In the genomic region with DNA sequence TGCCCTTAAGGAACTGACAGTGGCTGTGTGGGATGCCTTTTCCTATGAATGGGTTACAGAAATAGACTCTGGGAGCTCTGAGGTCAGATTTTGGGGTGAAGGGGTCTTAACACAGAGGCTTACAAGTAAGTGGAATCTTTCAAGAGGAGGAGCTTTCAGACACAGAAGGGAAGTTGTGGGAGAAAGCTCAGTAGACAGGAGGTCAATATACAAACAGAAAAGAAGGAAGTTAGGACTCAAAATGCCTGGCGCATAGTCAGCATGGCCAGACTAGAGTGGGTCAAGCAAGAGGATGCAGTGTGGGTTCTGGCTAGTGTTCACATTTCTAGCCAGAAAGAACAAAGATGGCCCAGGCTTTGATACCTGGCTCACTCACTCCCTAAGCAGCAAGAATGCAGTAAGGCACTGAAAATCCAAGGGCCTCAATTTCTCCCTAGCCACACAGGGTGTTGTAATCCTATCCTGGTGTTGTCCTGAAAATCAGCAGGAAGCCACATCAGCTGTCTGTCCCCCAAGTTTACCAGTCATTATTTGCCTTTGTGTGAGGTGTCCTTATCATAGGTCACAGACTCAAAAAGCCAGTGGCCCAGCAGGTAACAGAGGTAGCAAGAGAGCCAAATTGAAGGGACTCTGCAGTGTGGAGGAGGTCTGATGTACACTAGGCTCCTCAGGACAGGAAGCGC, we compare ENCODE assay signal across 18 mouse cellular contexts.
DNase-seq lines count a peak whose midpoint lies in the region; ATAC-seq and TF ChIP-seq lines count a peak whose summit lies in the region.
"Had no signal": no experiment of that assay in that cellular context is flagged by ENCODE, and none has a peak within 500 bp of the region (broad histone marks: within the 10 kb centered on the region; RNA-seq: fewer than 3 reads in every experiment).

No protein-coding gene starts in this region.

- H3K27me3 ChIP-seq in kidney, embryonic 14.5 days (ENCODE audit: control insufficient read depth, insufficient read depth, low read length) = no peaks in the 10 kb centered on the region
- H3K27me3 ChIP-seq in liver, postnatal 0 days (ENCODE audit: insufficient read depth, low read length) = no peaks in the 10 kb centered on the region
- H3K27me3 ChIP-seq: forebrain, embryonic 13.5 days; heart, embryonic 15.5 days had no signal

- WGBS in kidney, embryonic 14.5 days = 91% methylated on average over 2 of the region's 2 CpGs
- 58% methylated on average over 2 of the region's 2 CpGs for WGBS in liver, postnatal 0 days (ENCODE audit: insufficient replicate concordance)

- no peak overlapping the region for H3K27ac ChIP-seq in kidney, embryonic 14.5 days (ENCODE audit: low read depth, low read length)
- peak overlapping the region; percentile 90 for H3K27ac ChIP-seq in liver, postnatal 0 days (ENCODE audit: low read depth)
- H3K27ac ChIP-seq: forebrain, embryonic 13.5 days; gastrocnemius, adult 2 months; heart, adult 2 months; heart, embryonic 15.5 days; hindbrain, embryonic 10.5 days; hindbrain, embryonic 14.5 days had no signal

- TF ChIP-seq CTCF in liver, postnatal 0 days (IDR thresholded peaks at IDR 0.05; ENCODE audit: low read depth) = no peak

- no peak overlapping the region for H3K4me3 ChIP-seq in kidney, embryonic 14.5 days (ENCODE audit: low read length)
- no peak overlapping the region for H3K4me3 ChIP-seq in liver, postnatal 0 days (ENCODE audit: low read depth, low read length)
- H3K4me3 ChIP-seq: forebrain, embryonic 13.5 days; gastrocnemius, adult 2 months; heart, adult 2 months; heart, embryonic 15.5 days; hindbrain, embryonic 10.5 days had no signal

- peaks cover 8% of the 10 kb centered on the region; the same call in 1 of the 2 replicates for H3K4me1 ChIP-seq in kidney, embryonic 14.5 days (ENCODE audit: control insufficient read depth, insufficient read depth, low read length)
- H3K4me1 ChIP-seq in liver, postnatal 0 days (ENCODE audit: insufficient read depth) = peaks cover 10% of the 10 kb centered on the region
- H3K4me1 ChIP-seq: heart, embryonic 15.5 days had no signal

- no peak for TF ChIP-seq EP300 in liver, postnatal 0 days (IDR thresholded peaks at IDR 0.05; ENCODE audit: low read depth)

- H3K36me3 ChIP-seq in kidney, embryonic 14.5 days (ENCODE audit: control insufficient read depth, insufficient read depth, low read length) = no peaks in the 10 kb centered on the region
- no peaks in the 10 kb centered on the region for H3K36me3 ChIP-seq in liver, postnatal 0 days (replicated peaks; ENCODE audit: insufficient read depth, low read length)
- H3K36me3 ChIP-seq: G1E; heart, embryonic 15.5 days; hindbrain, embryonic 10.5 days had no signal

- no peak for ATAC-seq in kidney, embryonic 14.5 days (ENCODE audit: low FRiP score, low TSS enrichment)
- ATAC-seq in common myeloid progenitor, adult 5-6 weeks (replicated peaks; ENCODE audit: low read depth, poor library complexity, severe bottlenecking) = peak; percentile 57
- ATAC-seq in liver, postnatal 0 days = peak; percentile 87
- ATAC-seq: forebrain, embryonic 13.5 days; forebrain, postnatal 0 days had no signal

- DNase-seq in kidney, adult 9 months = peak; percentile 16
- DNase-seq in 416B (ENCODE audit: low read depth) = peak; percentile 21
- DNase-seq in liver, postnatal 0 days = no peak
- DNase-seq in lung, postnatal 10 days = no peak
- no peak for DNase-seq in spleen, postnatal 14 days (ENCODE audit: low spot score in 2 of 2)
- DNase-seq: adrenal gland, adult 8-10 months; forebrain, postnatal 0 days; heart, adult 2 months; heart, postnatal 14 days had no signal

- H3K9me3 ChIP-seq in kidney, embryonic 14.5 days (ENCODE audit: control insufficient read depth, low read length) = no peaks in the 10 kb centered on the region
- H3K9me3 ChIP-seq in liver, postnatal 0 days (ENCODE audit: low read length) = no peaks in the 10 kb centered on the region
- H3K9me3 ChIP-seq: forebrain, embryonic 13.5 days; heart, embryonic 15.5 days; hindbrain, embryonic 10.5 days had no signal

- H3K4me2 ChIP-seq in kidney, embryonic 14.5 days (replicated peaks; ENCODE audit: low read depth, low read length) = no peak overlapping the region
- no peak overlapping the region for H3K4me2 ChIP-seq in liver, postnatal 0 days (ENCODE audit: low read depth, low read length)
- H3K4me2 ChIP-seq: forebrain, embryonic 13.5 days; heart, embryonic 11.5 days; heart, embryonic 15.5 days; hindbrain, embryonic 14.5 days had no signal

- H3K9ac ChIP-seq in kidney, embryonic 14.5 days (ENCODE audit: low read depth, low read length) = no peak overlapping the region
- no peak overlapping the region; the same call in 1 of the 2 replicates for H3K9ac ChIP-seq in liver, postnatal 0 days (replicated peaks)
- H3K9ac ChIP-seq: forebrain, embryonic 13.5 days; forebrain, postnatal 0 days; heart, embryonic 15.5 days; hindbrain, embryonic 14.5 days had no signal

Comparison
In these comparisons a context has a peak if more than half of its experiments do, and no peak if none do; other contexts are left out.
1. DNase-seq: peak in kidney, adult 9 months (single experiment) and 416B (single experiment); none in liver, postnatal 0 days (single experiment), lung, postnatal 10 days (single experiment) and spleen, postnatal 14 days (0 of 2).